Mouse (Mus musculus) kidney, embryonic 14.5 days (tissue): ENCODE measurements around the gene Rims1. TPM values are rescaled to one million over a fixed set of nuclear protein-coding genes. Genes with fewer than 3 reads are reported as not detected.
A peak's percentile ranks its signal among the peaks of the same experiment; 100 is the strongest.

ENCODE experiments used
- ATAC-seq: fragments of 200-750 bp; cut with Nextera tagmentation; 2 replicates; pipeline ENCODE4 v1.8.0; 2017; ENCODE audit warnings: moderate number of reproducible peaks, mild to moderate bottlenecking, moderate TSS enrichment, moderate library complexity; ENCODE audit not compliant: low FRiP score, low TSS enrichment
- H3K27ac ChIP-seq: fragments of 300-500 bp; sonication (generic); 2 replicates; pipeline ENCODE4 v1.5.1; 2014; ENCODE audit warnings: low read depth, mild to moderate bottlenecking, low read length, moderate library complexity, mixed read lengths
- H3K27me3 ChIP-seq: fragments of 300-500 bp; sonication (generic); 2 replicates; pipeline ENCODE4 v1.6.1; 2014; ENCODE audit warnings: mild to moderate bottlenecking, low read length; ENCODE audit not compliant: control insufficient read depth, insufficient read depth
- H3K36me3 ChIP-seq: fragments of 300-500 bp; sonication (generic); 2 replicates; pipeline ENCODE4 v1.6.1; 2014; ENCODE audit warnings: low read length, mixed read lengths; ENCODE audit not compliant: control insufficient read depth, insufficient read depth
- H3K4me1 ChIP-seq: fragments of 300-500 bp; sonication (generic); 2 replicates; pipeline ENCODE4 v1.6.1; 2014; ENCODE audit warnings: low read length, mixed read lengths; ENCODE audit not compliant: control insufficient read depth, insufficient read depth
- H3K4me2 ChIP-seq: fragments of 300-500 bp; sonication (generic); replicated peaks from 2 replicates; pipeline ENCODE4 v1.6.1; 2014; ENCODE audit warnings: low read depth, mild to moderate bottlenecking, low read length
- H3K4me3 ChIP-seq: fragments of 300-500 bp; sonication (generic); 2 replicates; pipeline ENCODE4 v1.5.1; 2014; ENCODE audit warnings: mild to moderate bottlenecking, low read length
- H3K9ac ChIP-seq: fragments of 300-500 bp; sonication (generic); 2 replicates; pipeline ENCODE4 v1.6.1; 2014; ENCODE audit warnings: low read depth, mild to moderate bottlenecking, low read length, moderate library complexity
- H3K9me3 ChIP-seq: fragments of 300-500 bp; sonication (generic); 2 replicates; pipeline ENCODE4 v1.6.1; 2016; ENCODE audit warnings: low read length; ENCODE audit not compliant: control insufficient read depth
- WGBS: fragments of 180-500 bp; shearing (Covaris S2); extraction: QIAGEN DNeasy Blood & Tissue Kit; methylation state at CpG from one replicate; pipeline ENCODE4 v1.1.7; 2014; 5-methylcytosine and 5-hydroxymethylcytosine counted together
- polyA plus RNA-seq: library from polyadenylated mRNA; unstranded; fragments of >200 nt; fragmentation: Nextera tagmentation; extraction: Ambion mirVana; gene quantifications from 2 replicates; pipeline ENCODE4 v1.2.1, GENCODE M21; 2014

The Rims1 gene
- polyA plus RNA-seq, 1 experiment from 2014 or later, result 0.93 TPM

DNA sequence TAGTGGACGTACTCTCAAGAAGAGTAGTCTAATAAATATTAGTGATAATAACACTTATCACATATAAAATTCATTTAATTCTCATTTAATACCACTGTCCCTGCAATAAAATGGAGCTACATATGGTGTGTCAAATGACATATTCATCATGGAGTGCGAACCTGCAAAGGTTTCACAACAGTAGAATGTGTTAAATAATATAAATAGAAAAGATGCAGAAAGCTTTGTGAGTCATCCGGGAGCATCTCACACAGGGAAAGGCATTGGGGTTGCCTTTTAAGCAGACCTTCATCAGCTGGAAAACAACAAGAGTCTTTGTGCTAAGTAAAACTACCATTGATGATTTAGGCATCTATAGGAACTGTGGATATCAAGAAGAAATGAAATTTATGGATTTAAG, 220.2 kb downstream of the Rims1 start:
- Histone ChIP-seq H3K4me2 (no peak overlapping the region), H3K9ac (no peak overlapping the region), H3K4me3 (no peak overlapping the region), H3K27me3 (no peaks in the 10 kb centered on the region), H3K36me3 (no peaks in the 10 kb centered on the region), H3K9me3 (no peaks in the 10 kb centered on the region), H3K4me1 (no peaks in the 10 kb centered on the region), H3K27ac (no peak overlapping the region)
- no peak for ATAC-seq
- WGBS, result 83% methylated on average over 3 of the region's 3 CpGs

DNA sequence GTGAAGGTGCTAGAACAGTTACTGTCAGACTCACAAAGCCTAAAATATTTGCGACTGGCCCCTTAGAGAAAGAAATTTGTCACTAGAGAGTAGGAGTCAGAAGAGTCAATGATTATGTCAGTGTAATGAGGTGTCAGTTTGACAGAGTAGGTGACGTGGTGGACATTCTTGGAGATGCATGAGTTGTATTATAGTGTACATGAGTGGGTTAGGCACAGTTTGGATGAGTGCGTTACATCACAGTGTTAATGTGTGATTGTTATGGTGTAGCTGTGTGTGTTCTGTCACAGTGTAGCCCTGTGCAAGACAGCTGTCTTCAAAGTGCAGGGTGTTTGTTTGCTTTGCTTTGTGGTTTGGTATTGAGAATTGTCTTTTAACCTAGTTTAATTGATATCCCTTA, 226.3 kb downstream of the Rims1 start:
- H3K27ac ChIP-seq, result no peak overlapping the region
- H3K9me3 ChIP-seq, result no peaks in the 10 kb centered on the region
- H3K4me3 ChIP-seq, result no peak overlapping the region
- no peak for ATAC-seq
- no peak overlapping the region for H3K9ac ChIP-seq
- WGBS, result 79% methylated on average over 3 of the region's 3 CpGs
- H3K4me2 ChIP-seq, result no peak overlapping the region
- H3K36me3 ChIP-seq, result no peaks in the 10 kb centered on the region
- H3K4me1 ChIP-seq, result no peaks in the 10 kb centered on the region
- no peaks in the 10 kb centered on the region for H3K27me3 ChIP-seq

DNA sequence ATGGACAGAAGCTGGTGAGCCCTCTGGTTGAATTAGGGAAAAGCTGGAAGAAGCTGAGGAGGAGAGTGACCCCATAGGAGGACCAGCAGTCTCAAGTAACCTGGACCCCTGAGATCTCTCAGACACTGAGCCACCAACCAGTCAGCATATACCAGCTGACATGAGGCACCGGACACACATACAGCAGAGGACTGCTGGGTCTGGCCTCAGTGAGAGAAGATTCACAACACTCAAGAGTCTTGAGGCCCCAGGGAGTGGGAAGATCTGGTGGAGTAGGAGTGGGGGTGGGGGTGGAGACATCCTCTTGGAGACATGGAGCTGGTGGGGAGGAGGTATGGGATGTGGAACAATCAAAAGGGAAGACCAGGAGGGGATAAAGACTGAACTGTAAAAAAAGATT, 233.1 kb downstream of the Rims1 start:
- H3K9me3 ChIP-seq, result no peaks in the 10 kb centered on the region
- no peak overlapping the region for H3K4me3 ChIP-seq
- H3K4me1 ChIP-seq, result no peaks in the 10 kb centered on the region
- ATAC-seq, result no peak
- no peaks in the 10 kb centered on the region for H3K27me3 ChIP-seq
- no peak overlapping the region for H3K9ac ChIP-seq
- H3K4me2 ChIP-seq, result no peak overlapping the region
- no peaks in the 10 kb centered on the region for H3K36me3 ChIP-seq
- H3K27ac ChIP-seq, result no peak overlapping the region
- WGBS, result 100% methylated on average over 1 of the region's 1 CpGs

DNA sequence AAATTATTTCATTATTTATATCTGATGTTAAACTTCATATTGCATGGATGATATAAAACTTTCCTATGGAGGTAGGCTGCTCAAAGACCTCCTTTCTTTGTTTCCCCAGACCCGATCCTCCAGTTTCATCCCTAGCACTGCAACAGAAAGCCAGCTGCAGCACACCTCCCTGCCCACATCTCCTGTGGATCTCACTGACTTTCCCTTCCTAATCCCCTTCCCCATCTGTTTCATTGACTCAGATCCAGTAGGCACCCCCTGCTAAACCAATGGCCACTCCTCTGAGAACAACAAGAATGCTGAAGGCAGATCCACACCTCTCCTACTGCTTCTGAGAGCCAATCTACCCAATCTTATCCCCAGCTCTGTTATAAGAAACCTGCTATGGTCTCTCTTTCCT, 259.5 kb downstream of the Rims1 start:
- Histone ChIP-seq H3K9me3 (no peaks in the 10 kb centered on the region), H3K4me2 (no peak overlapping the region), H3K36me3 (no peaks in the 10 kb centered on the region), H3K27me3 (no peaks in the 10 kb centered on the region), H3K4me1 (no peaks in the 10 kb centered on the region), H3K4me3 (no peak overlapping the region), H3K27ac (no peak overlapping the region), H3K9ac (no peak overlapping the region)
- WGBS, result 83% methylated on average over 1 of the region's 1 CpGs
- ATAC-seq, result no peak

DNA sequence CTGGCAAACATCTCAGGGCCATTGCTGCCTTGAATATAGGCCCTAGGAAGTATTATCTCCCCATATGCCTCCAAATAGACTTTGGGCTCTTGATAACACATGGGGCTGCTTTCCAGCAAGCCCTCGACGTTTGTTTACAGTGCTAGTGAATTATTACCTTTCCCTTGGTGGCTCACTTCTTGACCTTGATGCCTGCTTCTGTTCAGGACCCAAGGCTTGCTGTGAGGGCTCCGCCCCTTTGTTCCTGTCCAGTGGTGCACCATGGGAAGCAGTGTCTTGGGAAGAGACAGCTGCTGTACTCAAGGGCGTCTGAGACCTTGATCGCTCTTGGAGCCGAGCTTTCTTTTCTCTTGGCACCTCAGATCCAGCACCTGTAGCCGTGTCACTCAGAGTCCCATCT, 267.7 kb downstream of the Rims1 start:
- Histone ChIP-seq H3K4me1 (no peaks in the 10 kb centered on the region), H3K4me2 (no peak overlapping the region), H3K36me3 (no peaks in the 10 kb centered on the region), H3K9me3 (no peaks in the 10 kb centered on the region), H3K4me3 (no peak overlapping the region), H3K27me3 (peaks cover 23% of the 10 kb centered on the region), H3K9ac (no peak overlapping the region), H3K27ac (no peak overlapping the region)
- ATAC-seq, result no peak
- WGBS, result 77% methylated on average over 7 of the region's 7 CpGs

DNA sequence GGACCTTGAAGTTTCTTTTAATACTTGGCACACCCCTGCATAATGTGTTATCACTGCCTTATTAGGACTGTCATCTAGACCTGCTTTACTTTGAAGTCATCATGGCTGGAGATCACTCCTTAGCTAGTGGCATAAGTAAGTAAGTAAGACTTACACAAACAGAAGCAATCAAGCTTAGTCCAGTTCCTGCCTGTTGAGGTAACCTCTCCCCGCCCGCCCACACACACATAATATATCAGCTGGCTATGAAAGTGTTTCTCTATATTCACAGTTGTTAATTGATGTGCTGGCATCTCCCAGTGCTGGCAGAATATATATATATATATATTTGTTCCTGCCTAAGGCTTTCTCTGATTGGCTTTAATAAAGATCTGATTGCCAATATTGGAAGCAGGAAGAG, 269.0 kb downstream of the Rims1 start:
- Histone ChIP-seq H3K9ac (no peak overlapping the region), H3K4me1 (no peaks in the 10 kb centered on the region), H3K27me3 (peaks cover 27% of the 10 kb centered on the region), H3K9me3 (no peaks in the 10 kb centered on the region), H3K36me3 (no peaks in the 10 kb centered on the region), H3K4me3 (no peak overlapping the region), H3K27ac (no peak overlapping the region), H3K4me2 (no peak overlapping the region)
- no peak for ATAC-seq
- 82% methylated on average over 2 of the region's 2 CpGs for WGBS

DNA sequence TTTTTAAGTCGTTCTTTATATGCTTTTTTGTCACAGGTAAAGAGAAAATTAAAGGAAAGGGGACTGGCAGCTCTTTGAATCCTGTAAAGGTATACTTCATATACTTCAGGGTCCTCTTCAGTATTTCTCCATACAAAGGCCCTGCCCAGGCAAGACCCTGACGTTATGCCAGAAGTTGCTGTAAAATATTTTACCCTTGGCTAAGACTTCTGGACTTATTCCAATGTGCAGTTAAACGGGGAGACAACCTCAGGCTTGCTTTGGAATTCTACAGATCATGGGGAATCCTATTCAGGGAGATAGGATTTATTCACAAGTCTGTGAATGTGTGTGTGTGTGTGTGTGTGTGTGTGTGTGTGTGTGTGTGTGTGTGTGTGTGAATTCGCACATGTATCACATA, 270.7 kb downstream of the Rims1 start:
- 60% methylated on average over 4 of the region's 4 CpGs for WGBS
- Histone ChIP-seq H3K4me3 (no peak overlapping the region), H3K36me3 (no peaks in the 10 kb centered on the region), H3K9me3 (no peaks in the 10 kb centered on the region), H3K27me3 (peaks cover 30% of the 10 kb centered on the region), H3K4me2 (no peak overlapping the region), H3K9ac (no peak overlapping the region), H3K27ac (no peak overlapping the region), H3K4me1 (no peaks in the 10 kb centered on the region)
- ATAC-seq, result no peak

DNA sequence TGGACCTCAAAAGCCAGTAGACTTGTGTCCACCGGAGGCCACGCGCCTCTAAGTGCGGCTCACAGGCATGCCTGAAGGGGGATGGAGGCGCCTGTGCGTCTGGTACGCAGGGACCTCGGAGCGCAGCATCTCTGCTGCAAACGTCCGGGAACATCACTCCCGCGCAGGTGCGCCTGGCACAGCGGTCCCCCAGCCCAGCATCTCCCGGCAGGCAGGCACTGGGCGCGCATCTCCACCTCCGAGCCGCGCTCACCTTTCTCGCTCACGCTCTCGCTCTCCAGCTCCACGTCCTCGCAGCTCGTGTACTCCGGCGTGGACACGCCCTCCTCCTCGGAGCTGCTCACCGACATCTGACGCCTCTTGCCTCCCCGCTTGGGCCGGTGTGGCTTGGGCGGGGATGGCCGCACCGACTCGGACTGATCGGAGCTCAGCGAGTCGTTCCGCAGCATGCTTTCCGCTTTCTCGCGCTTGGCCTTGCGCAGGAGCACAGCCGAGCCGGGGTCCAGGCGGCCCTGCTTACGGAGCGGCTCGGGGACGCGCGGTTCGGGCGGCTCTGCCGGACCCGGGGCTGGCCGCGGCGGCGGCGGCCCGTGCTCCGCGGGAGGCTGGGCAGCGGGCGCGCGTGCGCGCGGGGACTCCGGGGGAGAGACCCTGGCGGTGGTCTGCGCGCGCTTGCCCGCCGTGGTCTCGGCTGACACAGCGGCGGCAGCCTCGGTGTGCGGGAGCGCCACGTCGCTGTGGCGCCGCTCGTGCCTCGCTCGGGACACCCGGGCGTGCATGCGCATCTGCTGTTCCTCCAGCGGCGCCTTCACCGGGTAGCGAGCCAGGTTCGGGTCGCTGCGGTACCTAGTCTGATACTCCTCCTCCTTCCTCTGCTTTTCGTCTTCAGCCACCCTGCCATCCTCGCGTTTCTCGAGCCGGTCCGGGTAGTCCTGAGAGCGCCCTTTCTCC, 272.4 kb downstream of the Rims1 start:
- Histone ChIP-seq H3K36me3 (no peaks in the 10 kb centered on the region), H3K9ac (peak overlapping the region; percentile 50; the same call in 1 of the 2 replicates), H3K4me3 (peak overlapping the region; percentile 66), H3K9me3 (no peaks in the 10 kb centered on the region), H3K27me3 (peaks cover 30% of the 10 kb centered on the region), H3K4me2 (peak overlapping the region; percentile 97), H3K4me1 (no peaks in the 10 kb centered on the region), H3K27ac (no peak overlapping the region)
- under 1% methylated on average over 107 of the region's 112 CpGs for WGBS
- ATAC-seq, result peak; percentile 94

DNA sequence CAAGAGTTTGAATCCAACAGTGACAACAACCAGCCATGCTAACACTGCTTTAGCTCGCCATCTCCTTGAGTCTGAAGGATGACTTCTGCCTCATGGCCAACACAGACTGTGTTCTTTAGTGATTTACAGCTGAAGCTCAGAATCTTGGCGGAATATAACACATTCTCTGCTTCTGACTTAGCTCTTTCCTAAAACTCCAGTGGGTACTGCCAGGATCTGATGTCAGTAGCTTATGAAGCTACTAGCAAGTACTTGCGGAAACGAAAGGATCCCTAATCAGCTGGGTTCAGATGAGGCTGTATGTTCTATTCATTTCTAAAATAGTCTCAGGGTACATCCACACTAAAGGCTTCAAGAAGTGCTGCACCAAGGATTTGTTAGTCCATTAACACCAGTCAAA, 290.7 kb downstream of the Rims1 start:
- H3K9ac ChIP-seq, result no peak overlapping the region
- no peaks in the 10 kb centered on the region for H3K4me1 ChIP-seq
- no peak for ATAC-seq
- no peaks in the 10 kb centered on the region for H3K27me3 ChIP-seq
- H3K36me3 ChIP-seq, result no peaks in the 10 kb centered on the region
- no peaks in the 10 kb centered on the region for H3K9me3 ChIP-seq
- H3K4me3 ChIP-seq, result no peak overlapping the region
- H3K27ac ChIP-seq, result no peak overlapping the region
- 90% methylated on average over 4 of the region's 4 CpGs for WGBS
- no peak overlapping the region for H3K4me2 ChIP-seq
